Mouse (Mus musculus) B cell, adult 62 days (primary cell): ENCODE results near the gene Tcf15. TPM values are rescaled to one million over a fixed set of nuclear protein-coding genes. Genes with fewer than 3 reads are reported as not detected.

Experiments
- total RNA-seq: library from RNA; stranded (reverse); gene quantifications from 4 replicates; pipeline ENCODE4 v1.2.4, GENCODE M21; 2023

Tcf15 gene
- total RNA-seq: not detected in 4 replicates

GRCm38 (mm10) chr2:152143279-152144157 lies at the start of gene Tcf15:
TSS of gene Tcf15 (plus strand) at chr2:152143561.

GRCm38 (mm10) chr2:152105318-152106224 lies 37.8 kb upstream of the Tcf15 start, which contains the start of gene Srxn1:
TSS of gene Srxn1 (plus strand) at chr2:152105516.

Other genes with a start within 250 kb of the Tcf15 start
- not detected in 4 replicates for gene Angpt4, start 232.4 kb upstream of the Tcf15 start, total RNA-seq
- gene Fam110a, start 163.3 kb upstream of the Tcf15 start, total RNA-seq: 3.5 to 4.6 TPM (median 4.3 TPM) in 4 replicates
- gene Slc52a3, start 147.1 kb upstream of the Tcf15 start, total RNA-seq: 1.3 to 2.9 TPM (median 2.1 TPM) in 4 replicates
- gene Scrt2, start 62.0 kb upstream of the Tcf15 start, total RNA-seq: not detected in 4 replicates
- gene Srxn1, start 38.0 kb upstream of the Tcf15 start, total RNA-seq: 0.25 TPM in 1 of 4 replicates, not detected in the others
- gene Csnk2a1, start 83.3 kb downstream of the Tcf15 start, total RNA-seq: 112 to 120 TPM (median 119 TPM) in 4 replicates
- 82.8 to 88.8 TPM (median 85.8 TPM) in 4 replicates for gene Tbc1d20, start 150.3 kb downstream of the Tcf15 start, total RNA-seq
- gene Rbck1, start 189.1 kb downstream of the Tcf15 start, total RNA-seq: 177 to 215 TPM (median 195 TPM) in 4 replicates
- 2.8 to 7.2 TPM (median 4.1 TPM) in 4 replicates for gene Trib3, start 200.5 kb downstream of the Tcf15 start, total RNA-seq
- not detected in 4 replicates for gene Nrsn2, start 233.1 kb downstream of the Tcf15 start, total RNA-seq